Mouse (Mus musculus) liver, embryonic 15.5 days (tissue): ENCODE measurements around the gene Dad1. TPM values are rescaled to one million over a fixed set of nuclear protein-coding genes. Genes with fewer than 3 reads are reported as not detected.
A peak's percentile ranks its signal among the peaks of the same experiment; 100 is the strongest.
"Not testable (repeated sequence)": the region's sequence is repeated elsewhere in the genome, so short reads cannot be mapped to it uniquely, and the experiment has no call there.

ENCODE experiments used
- ATAC-seq: fragments of 200-750 bp; cut with Nextera tagmentation; 2 replicates; pipeline ENCODE4 v1.8.0; 2017; ENCODE audit warnings: moderate number of reproducible peaks, mild to moderate bottlenecking, moderate library complexity; ENCODE audit not compliant: insufficient read depth
- H3K27ac ChIP-seq: fragments of 300-500 bp; sonication (generic); replicated peaks from 2 replicates; pipeline ENCODE4 v1.5.1; 2015; ENCODE audit warnings: mild to moderate bottlenecking, inconsistent platforms
- H3K27me3 ChIP-seq: fragments of 300-500 bp; sonication (generic); 2 replicates; pipeline ENCODE4 v1.6.1; 2015; ENCODE audit warnings: mild to moderate bottlenecking, inconsistent platforms
- H3K36me3 ChIP-seq: fragments of 300-500 bp; sonication (generic); replicated peaks from 2 replicates; pipeline ENCODE4 v1.6.1; 2015; ENCODE audit warnings: moderate library complexity, mild to moderate bottlenecking, inconsistent platforms
- H3K4me1 ChIP-seq: fragments of 300-500 bp; sonication (generic); replicated peaks from 2 replicates; pipeline ENCODE4 v1.6.1; 2015; ENCODE audit warnings: inconsistent platforms
- H3K4me2 ChIP-seq: fragments of 300-500 bp; sonication (generic); 2 replicates; pipeline ENCODE4 v1.6.1; 2015; ENCODE audit warnings: moderate library complexity, mild to moderate bottlenecking, inconsistent platforms
- H3K4me3 ChIP-seq: fragments of 300-500 bp; sonication (generic); replicated peaks from 2 replicates; pipeline ENCODE4 v1.5.1; 2015; ENCODE audit warnings: mild to moderate bottlenecking, inconsistent platforms
- H3K9ac ChIP-seq: fragments of 300-500 bp; sonication (generic); 2 replicates; pipeline ENCODE4 v1.6.1; 2015; ENCODE audit warnings: moderate library complexity, mild to moderate bottlenecking, inconsistent platforms
- H3K9me3 ChIP-seq: fragments of 300-500 bp; sonication (generic); replicated peaks from 2 replicates; pipeline ENCODE4 v1.6.1; 2016; ENCODE audit warnings: inconsistent platforms
- WGBS: fragments of 180-500 bp; shearing (Covaris S2); methylation state at CpG from one replicate; pipeline ENCODE4 v1.1.7; 2015; ENCODE audit warnings: mixed read lengths; ENCODE audit not compliant: insufficient replicate concordance; 5-methylcytosine and 5-hydroxymethylcytosine counted together
- polyA plus RNA-seq: library from polyadenylated mRNA; unstranded; fragments of >200 nt; fragmentation: Nextera tagmentation; extraction: Ambion mirVana; gene quantifications from 2 replicates; pipeline ENCODE4 v1.2.1, GENCODE M21; 2015

The Dad1 gene
- polyA plus RNA-seq, 1 experiment from 2014 or later = 202 TPM

GRCm38 (mm10) chr14:54232143-54232542 is 21.8 kb downstream of the Dad1 start:
- no peaks in the 10 kb centered on the region for H3K9me3 ChIP-seq
- ATAC-seq = no peak
- H3K27ac ChIP-seq = no peak overlapping the region
- no peak overlapping the region for H3K4me3 ChIP-seq
- H3K4me2 ChIP-seq = no peak overlapping the region
- no peak overlapping the region for H3K9ac ChIP-seq
- H3K36me3 ChIP-seq = peaks cover 24% of the 10 kb centered on the region
- H3K4me1 ChIP-seq = peaks cover 46% of the 10 kb centered on the region
- peaks cover 23% of the 10 kb centered on the region for H3K27me3 ChIP-seq
- 33% methylated on average over 9 of the region's 9 CpGs for WGBS

DNA sequence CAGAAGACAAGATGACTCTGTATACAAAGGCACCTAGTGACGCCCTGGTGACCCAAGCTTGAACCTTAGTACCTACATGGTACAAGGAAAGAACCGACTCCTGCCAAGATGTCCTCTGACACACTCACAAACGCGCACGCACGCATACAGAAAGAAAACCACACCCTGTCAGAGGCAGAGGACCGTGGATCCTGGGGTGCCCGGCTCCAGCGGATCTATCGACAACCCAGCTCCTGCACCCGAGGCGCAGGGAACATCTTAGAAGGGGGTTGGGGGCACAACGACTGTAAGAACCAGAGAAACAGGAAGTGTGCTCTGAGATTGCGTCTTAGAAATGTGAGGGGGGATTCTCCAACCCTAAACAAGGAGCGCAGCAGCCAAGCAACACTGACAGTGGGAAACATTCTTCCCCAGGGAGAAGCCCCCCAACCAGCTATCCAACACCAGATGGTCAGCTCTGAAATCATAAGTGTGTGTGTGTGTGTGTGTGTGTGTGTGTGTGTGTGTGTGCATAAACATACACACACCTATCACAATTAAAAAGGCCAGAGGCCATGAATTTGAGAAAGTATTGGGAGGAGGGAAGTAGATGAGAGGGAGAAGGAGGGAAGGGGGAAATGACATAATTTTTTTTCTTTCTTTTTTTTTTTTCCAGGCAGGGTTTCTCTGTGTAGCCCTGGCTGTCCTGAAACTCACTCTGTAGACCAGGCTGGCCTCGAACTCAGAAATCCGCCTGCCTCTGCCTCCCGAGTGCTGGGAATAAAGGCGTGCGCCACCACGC is 22.5 kb downstream of the Dad1 start:
- no peak overlapping the region for H3K9ac ChIP-seq
- H3K36me3 ChIP-seq = peaks cover 22% of the 10 kb centered on the region
- no peaks in the 10 kb centered on the region for H3K9me3 ChIP-seq
- no peak overlapping the region for H3K27ac ChIP-seq
- H3K4me1 ChIP-seq = peaks cover 54% of the 10 kb centered on the region
- no peak for ATAC-seq
- peaks cover 23% of the 10 kb centered on the region for H3K27me3 ChIP-seq
- no peak overlapping the region for H3K4me3 ChIP-seq
- WGBS = 42% methylated on average over 21 of the region's 21 CpGs
- H3K4me2 ChIP-seq = 0 out of 2 replicates have a peak overlapping the region, but pooled peaks have one; percentile 18

- no peak overlapping the region for H3K9ac ChIP-seq
- H3K36me3 ChIP-seq = peaks cover 16% of the 10 kb centered on the region
- ATAC-seq = no peak
- no peak overlapping the region for H3K4me2 ChIP-seq
- WGBS = 56% methylated on average over 14 of the region's 14 CpGs
- peaks cover 54% of the 10 kb centered on the region for H3K4me1 ChIP-seq
- peaks cover 26% of the 10 kb centered on the region for H3K27me3 ChIP-seq
- H3K27ac ChIP-seq = no peak overlapping the region
- H3K9me3 ChIP-seq = no peaks in the 10 kb centered on the region
- H3K4me3 ChIP-seq = no peak overlapping the region
Observed at GRCm38 (mm10) chr14:54230638-54231150, 23.2 kb downstream of the Dad1 start.

DNA sequence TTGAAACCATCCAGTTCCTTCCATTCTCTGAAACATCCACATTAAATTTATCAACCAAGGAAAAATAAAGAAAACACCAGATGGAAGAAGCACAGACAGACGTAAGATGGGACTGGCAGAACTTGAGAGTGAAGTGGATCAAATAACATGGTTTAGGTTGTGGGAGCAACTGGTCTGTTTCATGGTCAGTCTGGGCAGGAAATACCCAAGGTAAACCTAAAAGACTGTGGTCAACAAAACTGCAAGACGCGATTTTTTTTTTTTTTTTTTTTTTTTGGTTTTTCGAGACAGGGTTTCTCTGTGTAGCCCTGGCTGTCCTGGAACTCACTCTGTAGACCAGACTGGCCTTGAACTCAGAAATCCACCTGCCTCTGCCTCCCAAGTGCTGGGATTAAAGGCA is 24.1 kb downstream of the Dad1 start:
- H3K4me3 ChIP-seq, H3K27ac ChIP-seq, H3K9ac ChIP-seq, ATAC-seq, H3K36me3 ChIP-seq, H3K9me3 ChIP-seq, H3K4me2 ChIP-seq: not testable (repeated sequence)
- WGBS = 69% methylated on average over 3 of the region's 4 CpGs
- peaks cover 57% of the 10 kb centered on the region for H3K4me1 ChIP-seq
- H3K27me3 ChIP-seq = peaks cover 27% of the 10 kb centered on the region

DNA sequence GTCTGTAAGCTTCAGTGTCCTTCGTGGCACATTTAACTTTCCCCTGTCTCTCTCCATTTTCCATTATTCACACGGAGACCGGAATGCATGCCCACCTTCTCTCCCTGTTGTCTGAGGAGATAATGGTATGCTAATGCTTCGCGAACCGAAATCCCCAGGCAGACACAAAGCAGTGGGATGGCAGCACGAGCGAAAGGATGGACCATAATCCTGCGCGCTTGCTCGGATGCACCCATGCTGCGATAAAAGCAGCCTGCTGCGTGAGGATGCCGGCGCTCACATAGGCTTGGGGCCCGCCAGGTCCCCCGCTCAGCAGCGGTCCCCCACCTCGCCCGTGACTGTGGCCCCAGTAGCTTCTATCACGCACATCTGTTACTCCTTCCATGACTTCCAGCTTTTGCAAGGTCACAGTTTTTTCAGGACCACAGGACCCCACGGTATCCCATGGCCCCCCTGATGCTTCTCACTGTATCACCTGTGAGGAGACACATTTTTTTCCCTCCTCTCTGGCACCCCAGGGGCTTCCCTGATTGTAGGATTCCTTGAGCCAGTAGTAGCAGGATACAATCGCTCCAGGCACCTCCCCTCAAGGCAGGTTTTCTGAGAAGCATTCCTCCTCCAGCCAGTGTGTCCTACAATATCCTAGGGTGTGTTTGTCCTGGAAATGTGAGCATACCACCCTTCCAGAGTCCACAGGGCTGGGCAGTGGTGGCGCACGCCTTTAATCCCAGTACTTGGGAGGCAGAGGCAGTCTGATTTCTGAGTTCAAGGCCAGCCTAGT is 24.8 kb downstream of the Dad1 start:
- 24% methylated on average over 25 of the region's 25 CpGs for WGBS
- H3K36me3 ChIP-seq = 0 out of 2 replicates have a peak, but pooled peaks cover under 1% of the 10 kb centered on the region
- 0 out of 2 replicates have a peak overlapping the region, but pooled peaks have one; percentile 46 for H3K4me3 ChIP-seq
- peaks cover 27% of the 10 kb centered on the region for H3K27me3 ChIP-seq
- H3K9ac ChIP-seq = no peak overlapping the region
- no peaks in the 10 kb centered on the region for H3K9me3 ChIP-seq
- H3K27ac ChIP-seq = no peak overlapping the region
- ATAC-seq = no peak
- peak overlapping the region; percentile 81 for H3K4me2 ChIP-seq
- peaks cover 57% of the 10 kb centered on the region for H3K4me1 ChIP-seq

DNA sequence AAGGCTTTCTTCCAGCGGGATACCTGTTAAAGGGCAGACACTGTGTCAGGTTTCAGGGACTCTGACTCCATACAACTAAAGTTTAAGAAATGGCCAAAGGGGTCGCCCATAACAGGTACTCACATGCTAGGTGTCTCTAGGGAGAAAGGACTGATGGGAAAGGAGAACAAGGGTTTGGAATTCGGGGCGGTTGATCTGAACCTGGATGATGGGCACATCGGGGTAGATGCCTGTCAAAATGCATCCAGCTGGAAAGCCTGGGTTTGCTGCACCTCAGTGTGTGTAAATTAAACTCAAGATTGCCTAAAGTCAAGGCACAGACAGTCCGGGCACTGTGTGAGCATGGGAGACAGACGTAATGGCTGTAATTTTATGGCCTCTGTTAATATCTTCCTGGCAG is 25.4 kb downstream of the Dad1 start:
- no peaks in the 10 kb centered on the region for H3K9me3 ChIP-seq
- no peak for ATAC-seq
- H3K4me3 ChIP-seq = peak overlapping the region; percentile 46
- no peaks in the 10 kb centered on the region for H3K36me3 ChIP-seq
- peak overlapping the region; percentile 81 for H3K4me2 ChIP-seq
- peaks cover 54% of the 10 kb centered on the region for H3K4me1 ChIP-seq
- H3K9ac ChIP-seq = no peak overlapping the region
- WGBS = 28% methylated on average over 7 of the region's 7 CpGs
- H3K27ac ChIP-seq = no peak overlapping the region
- H3K27me3 ChIP-seq = peaks cover 27% of the 10 kb centered on the region

DNA sequence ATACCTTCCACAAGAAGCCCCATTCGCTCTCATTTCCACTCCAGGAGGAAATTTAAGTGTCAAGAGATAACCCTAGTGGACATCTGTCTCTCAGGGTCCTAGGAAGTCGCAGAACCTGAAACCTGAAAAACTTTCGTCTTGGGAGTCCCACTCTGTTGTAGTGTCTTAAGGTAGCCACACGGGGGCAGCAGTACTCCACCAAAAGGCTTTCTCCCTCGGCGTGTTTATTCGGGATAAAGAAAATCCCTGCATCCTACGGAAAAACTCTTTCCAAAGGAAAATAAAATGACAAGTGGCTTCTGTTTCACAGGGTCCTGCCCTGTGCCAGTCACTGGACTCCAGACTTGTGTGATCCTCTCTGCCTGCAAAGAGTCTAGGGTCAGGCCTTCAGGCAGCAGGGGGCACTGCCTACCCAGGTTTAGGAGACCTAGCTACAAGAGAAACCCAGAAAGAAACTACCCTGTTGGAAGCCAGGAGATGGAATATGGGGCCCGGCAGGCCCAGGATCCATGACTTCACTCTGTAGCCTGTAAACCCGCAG is 25.9 kb downstream of the Dad1 start:
- peak; percentile 46 for ATAC-seq
- H3K4me2 ChIP-seq = peak overlapping the region; percentile 81
- under 1% methylated on average over 10 of the region's 10 CpGs for WGBS
- H3K27ac ChIP-seq = peak overlapping the region; percentile 75
- H3K36me3 ChIP-seq = no peaks in the 10 kb centered on the region
- no peaks in the 10 kb centered on the region for H3K9me3 ChIP-seq
- peak overlapping the region; percentile 46; the same call in 1 of the 2 replicates for H3K9ac ChIP-seq
- H3K27me3 ChIP-seq = peaks cover 27% of the 10 kb centered on the region
- H3K4me3 ChIP-seq = peak overlapping the region; percentile 46
- H3K4me1 ChIP-seq = peaks cover 49% of the 10 kb centered on the region

GRCm38 (mm10) chr14:54226911-54227811 is 26.7 kb downstream of the Dad1 start:
- Histone ChIP-seq H3K27me3 (peaks cover 23% of the 10 kb centered on the region), H3K4me1 (peaks cover 51% of the 10 kb centered on the region), H3K9me3 (no peaks in the 10 kb centered on the region), H3K27ac (peak overlapping the region; percentile 75), H3K4me2 (peak overlapping the region; percentile 81), H3K36me3 (no peaks in the 10 kb centered on the region), H3K9ac (peak overlapping the region; percentile 46; the same call in 1 of the 2 replicates), H3K4me3 (peak overlapping the region; percentile 46)
- 5% methylated on average over 16 of the region's 16 CpGs for WGBS
- peak; percentile 78 for ATAC-seq

DNA sequence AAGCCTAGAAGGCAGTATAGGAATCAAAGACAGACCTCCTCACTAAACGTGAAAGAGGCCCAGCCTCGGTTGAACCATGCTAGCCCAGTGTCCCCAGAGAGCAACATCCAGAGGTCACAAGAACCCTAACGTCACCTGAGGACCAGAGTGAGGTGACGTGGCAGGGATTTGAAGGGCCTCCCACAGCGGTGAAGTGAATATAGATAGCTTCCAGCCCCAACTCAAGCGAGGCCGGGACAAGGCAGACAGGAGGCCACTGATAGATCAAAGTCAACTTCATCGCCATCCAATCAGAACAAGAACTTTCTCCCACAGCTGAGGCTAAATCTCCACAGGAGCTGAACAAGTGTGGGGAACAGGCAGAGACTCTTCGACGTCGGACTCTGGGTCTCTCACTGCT is 28.2 kb downstream of the Dad1 start:
- Histone ChIP-seq H3K27ac (no peak overlapping the region), H3K9ac (no peak overlapping the region), H3K4me1 (peaks cover 54% of the 10 kb centered on the region), H3K27me3 (peaks cover 18% of the 10 kb centered on the region), H3K4me3 (no peak overlapping the region), H3K36me3 (no peaks in the 10 kb centered on the region), H3K9me3 (no peaks in the 10 kb centered on the region), H3K4me2 (no peak overlapping the region)
- ATAC-seq = no peak
- WGBS = 73% methylated on average over 11 of the region's 11 CpGs
